Mouse (Mus musculus) liver, embryonic 14.5 days (tissue): ENCODE results near the gene Mical2.

Experiments
- CTCF ChIP-seq: IDR thresholded peaks from 2 replicates; pipeline ENCODE4 v1.5.1; 2016; ENCODE audit warnings: antibody characterized with exemption, low read depth, control low read depth
- EP300 ChIP-seq: IDR thresholded peaks from 2 replicates; pipeline ENCODE4 v1.6.1; 2016; ENCODE audit warnings: antibody characterized with exemption, low read depth

- no peak for TF ChIP-seq CTCF
- no peak for TF ChIP-seq EP300
Observed at GRCm38 (mm10) chr7:112413286-112413685, 187.6 kb downstream of the Mical2 start.
